Mouse (Mus musculus): ENCODE results near the gene Apol11b. TPM values are rescaled to one million over a fixed set of nuclear protein-coding genes. Genes with fewer than 3 reads are reported as not detected.

The Apol11b gene
- polyA plus RNA-seq, 1 experiment from 2014 or later = 0.10 TPM

DNA sequence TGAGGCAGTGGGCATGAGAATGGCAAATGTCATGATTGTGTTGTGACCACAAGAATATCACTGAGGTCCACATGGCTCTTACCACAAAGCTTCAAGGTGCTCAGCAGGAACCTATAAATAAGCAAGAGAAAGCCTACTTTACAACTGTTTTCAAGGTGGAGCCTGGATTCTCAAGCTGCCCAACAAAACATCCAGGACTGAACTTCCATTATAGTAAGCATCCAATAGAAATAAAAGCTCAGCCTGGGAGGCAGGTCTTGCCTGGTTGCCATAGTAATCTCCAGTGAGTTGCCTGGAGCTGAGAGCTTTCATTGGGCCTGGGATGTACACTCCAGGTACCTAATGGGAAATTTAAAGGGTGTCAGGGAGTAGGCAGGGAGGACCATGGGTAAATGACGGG is 44.1 kb downstream of the Apol11b start, which contains the start of gene Gm36245:
Gm36245 (plus strand) TSS at position 301 of the 400 bp plus-strand sequence.
- WGBS = 76% methylated on average over 1 of the region's 1 CpGs
- ATAC-seq (ENCODE audit: insufficient number of reproducible peaks, insufficient read depth, low FRiP score, low TSS enrichment, low read depth) = no peak
- Histone ChIP-seq H3K9ac (no peak within 1 kb of the TSS), H3K4me3 (no peak within 1 kb of the TSS), H3K36me3 (no peaks in the 10 kb centered on the region), H3K4me1 (no peaks in the 10 kb centered on the region), H3K4me2 (no peak within 1 kb of the TSS), H3K27me3 (no peaks in the 10 kb centered on the region), H3K9me3 (no peaks in the 10 kb centered on the region), H3K27ac (no peak within 1 kb of the TSS)

DNA sequence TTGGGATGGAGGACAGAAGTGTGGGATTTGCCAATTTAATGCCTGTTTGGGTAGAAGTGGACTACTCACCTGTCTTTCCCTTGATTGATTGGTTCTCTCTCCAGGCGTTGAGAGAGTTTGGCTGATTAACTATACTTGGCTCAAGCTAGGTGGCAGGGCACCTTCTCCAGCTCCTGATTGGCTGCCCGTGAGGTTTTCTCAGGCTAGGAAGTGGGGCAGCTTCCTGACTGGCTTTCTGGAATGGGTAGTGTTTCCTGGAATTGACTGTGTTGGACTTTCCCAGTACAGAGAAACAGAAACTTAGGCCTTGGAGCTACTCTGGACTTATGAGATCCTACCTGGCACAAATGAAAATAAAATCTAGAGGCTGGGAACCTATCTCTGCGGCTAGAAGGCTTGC is 44.7 kb downstream of the Apol11b start:
- WGBS = 63% methylated on average over 3 of the region's 3 CpGs
- H3K36me3 ChIP-seq = no peaks in the 10 kb centered on the region

DNA sequence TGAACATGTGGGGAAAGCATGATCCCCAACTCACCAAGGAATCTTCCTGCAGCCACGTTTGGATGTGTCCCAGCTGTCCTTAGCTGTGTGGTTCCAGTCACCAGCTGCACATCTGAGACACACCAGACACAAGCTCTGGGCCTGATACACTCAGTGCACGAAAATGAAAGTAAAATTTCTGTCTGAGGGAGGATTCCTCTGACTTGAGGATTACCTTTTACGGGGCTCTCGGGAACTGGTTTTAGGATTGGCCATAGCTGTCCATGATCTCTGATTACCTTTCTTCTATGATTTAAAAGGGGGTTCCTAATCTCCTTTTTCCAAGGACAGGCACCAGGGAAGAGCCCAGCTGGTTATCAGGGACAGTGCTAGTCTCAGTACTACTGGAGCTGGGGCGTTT is 47.1 kb downstream of the Apol11b start, which contains the start of gene Apol10b:
Apol10b (minus strand) TSS at position 165 of the 400 bp plus-strand sequence.
- 54% methylated on average over 5 of the region's 5 CpGs for WGBS

More for the DNA sequence above, 44.7 kb downstream of the Apol11b start:
- no peak for ATAC-seq (ENCODE audit: insufficient number of reproducible peaks, insufficient read depth, low FRiP score, low TSS enrichment, low read depth)
- H3K9me3 ChIP-seq = no peaks in the 10 kb centered on the region
- H3K27me3 ChIP-seq = no peaks in the 10 kb centered on the region
- H3K9ac ChIP-seq = no peak overlapping the region
- no peak overlapping the region for H3K4me3 ChIP-seq
- no peaks in the 10 kb centered on the region for H3K4me1 ChIP-seq
- H3K4me2 ChIP-seq = no peak overlapping the region
- no peak overlapping the region for H3K27ac ChIP-seq

DNA sequence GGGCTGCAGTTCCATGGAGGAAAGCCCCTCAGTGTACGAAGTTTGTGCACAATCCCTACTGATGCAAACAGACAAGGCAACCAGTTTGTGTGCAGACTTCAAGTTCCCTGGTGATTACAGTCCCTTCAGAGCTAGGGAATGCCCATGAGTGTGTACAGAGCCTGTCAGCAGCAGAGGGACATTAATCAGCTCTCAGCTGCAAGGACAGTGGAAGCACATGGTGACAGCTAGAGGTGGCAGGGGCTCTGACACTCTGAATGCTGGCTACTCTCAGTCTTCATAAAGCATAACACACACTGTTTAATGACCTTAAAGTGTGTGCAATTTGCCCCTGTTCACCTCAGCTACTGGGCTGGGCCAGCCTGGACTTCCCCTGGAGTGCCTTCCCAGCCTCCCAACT is 49.5 kb downstream of the Apol11b start:
- no peak overlapping the region for H3K27ac ChIP-seq
- ATAC-seq (ENCODE audit: insufficient number of reproducible peaks, insufficient read depth, low FRiP score, low TSS enrichment, low read depth) = no peak
- no peaks in the 10 kb centered on the region for H3K36me3 ChIP-seq
- H3K9me3 ChIP-seq = no peaks in the 10 kb centered on the region
- no peak overlapping the region for H3K4me3 ChIP-seq
- no peaks in the 10 kb centered on the region for H3K4me1 ChIP-seq
- no peaks in the 10 kb centered on the region for H3K27me3 ChIP-seq
- H3K9ac ChIP-seq = no peak overlapping the region
- H3K4me2 ChIP-seq = no peak overlapping the region
- WGBS = 80% methylated on average over 1 of the region's 1 CpGs

More for the DNA sequence above, 47.1 kb downstream of the Apol11b start, which contains the start of gene Apol10b:
- H3K4me2 ChIP-seq = no peak within 1 kb of the TSS
- no peaks in the 10 kb centered on the region for H3K27me3 ChIP-seq
- H3K9ac ChIP-seq = no peak within 1 kb of the TSS
- H3K27ac ChIP-seq = no peak within 1 kb of the TSS
- H3K4me3 ChIP-seq = no peak within 1 kb of the TSS
- ATAC-seq (ENCODE audit: insufficient number of reproducible peaks, insufficient read depth, low FRiP score, low TSS enrichment, low read depth) = no peak
- H3K4me1 ChIP-seq = no peaks in the 10 kb centered on the region
- H3K36me3 ChIP-seq = no peaks in the 10 kb centered on the region
- H3K9me3 ChIP-seq = no peaks in the 10 kb centered on the region

DNA sequence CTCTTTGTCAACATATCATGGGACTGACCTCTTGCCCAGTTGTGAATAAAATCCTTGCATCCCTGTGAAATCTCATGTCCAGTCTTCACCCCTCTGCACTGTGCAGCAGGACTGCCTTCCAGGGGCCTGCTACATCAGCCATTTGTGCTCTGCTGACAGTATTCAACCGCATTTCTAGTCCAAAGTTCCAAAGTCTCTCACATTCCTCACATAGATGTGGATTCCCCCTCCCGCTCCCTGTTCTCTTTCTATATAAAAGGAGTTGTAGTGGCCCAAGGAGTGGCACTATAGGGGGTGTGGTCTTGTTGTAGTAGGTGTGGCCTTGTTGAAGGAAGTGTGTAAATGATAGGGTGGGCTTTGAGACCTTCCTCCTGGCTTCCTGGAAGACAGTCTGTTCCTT is 52.2 kb downstream of the Apol11b start:
- no peak for ATAC-seq (ENCODE audit: insufficient number of reproducible peaks, insufficient read depth, low FRiP score, low TSS enrichment, low read depth)
- Histone ChIP-seq H3K9me3 (no peaks in the 10 kb centered on the region), H3K27ac (no peak overlapping the region), H3K36me3 (no peaks in the 10 kb centered on the region), H3K9ac (no peak overlapping the region), H3K4me2 (no peak overlapping the region), H3K4me1 (no peaks in the 10 kb centered on the region), H3K4me3 (no peak overlapping the region), H3K27me3 (no peaks in the 10 kb centered on the region)
- 61% methylated on average over 2 of the region's 2 CpGs for WGBS

DNA sequence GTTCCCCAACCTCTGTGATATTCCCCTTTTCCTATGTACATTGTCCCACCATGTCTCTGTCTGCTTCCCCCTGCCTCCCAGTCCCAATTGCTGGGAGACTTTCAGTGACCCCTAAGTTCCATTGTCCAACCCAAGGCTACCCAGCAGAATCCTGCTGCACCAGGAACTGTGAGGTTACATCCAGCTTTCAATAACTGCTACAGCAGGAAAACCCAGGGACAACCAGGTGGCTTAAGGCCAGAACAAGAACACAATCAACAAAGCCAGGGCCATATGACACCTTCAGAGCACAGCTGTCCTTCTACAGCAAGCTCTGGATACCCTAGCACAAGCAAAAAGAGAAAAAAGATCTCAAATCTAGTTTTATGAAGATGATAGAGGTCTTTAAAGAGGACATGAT is 54.1 kb downstream of the Apol11b start:
- Histone ChIP-seq H3K9me3 (0 out of 2 replicates have a peak, but pooled peaks cover 2% of the 10 kb centered on the region), H3K36me3 (no peaks in the 10 kb centered on the region), H3K27ac (no peak overlapping the region), H3K9ac (no peak overlapping the region), H3K4me3 (no peak overlapping the region), H3K4me1 (no peaks in the 10 kb centered on the region), H3K4me2 (no peak overlapping the region), H3K27me3 (no peaks in the 10 kb centered on the region)
- no peak for ATAC-seq (ENCODE audit: insufficient number of reproducible peaks, insufficient read depth, low FRiP score, low TSS enrichment, low read depth)

DNA sequence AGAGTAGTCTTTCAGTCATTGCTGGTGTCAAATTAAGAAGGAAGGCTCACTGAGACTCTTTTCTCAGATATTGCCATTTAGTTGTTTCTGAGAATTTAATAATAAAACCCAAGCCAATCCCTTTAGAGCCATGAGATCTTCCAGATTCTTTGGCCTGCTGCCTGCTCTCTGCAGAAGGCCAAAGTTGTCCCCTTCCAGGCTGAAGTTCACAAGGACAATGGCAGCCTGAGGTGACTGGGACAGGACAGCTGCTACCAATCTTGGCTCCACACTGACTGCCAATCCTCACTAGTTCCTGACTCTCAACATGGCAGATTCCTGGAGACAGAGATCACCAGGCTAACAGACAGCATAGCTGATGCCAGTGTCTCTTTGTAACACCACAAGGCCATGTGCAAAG is 56.1 kb downstream of the Apol11b start:
- Histone ChIP-seq H3K36me3 (no peaks in the 10 kb centered on the region), H3K27ac (no peak overlapping the region), H3K4me2 (no peak overlapping the region), H3K9me3 (peaks cover 11% of the 10 kb centered on the region; the same call in 1 of the 2 replicates), H3K9ac (no peak overlapping the region), H3K4me3 (no peak overlapping the region), H3K4me1 (no peaks in the 10 kb centered on the region), H3K27me3 (no peaks in the 10 kb centered on the region)
- ATAC-seq (ENCODE audit: insufficient number of reproducible peaks, insufficient read depth, low FRiP score, low TSS enrichment, low read depth) = no peak

Other genes with a start within 250 kb of the Apol11b start
- gene Apol7a, start 244.2 kb downstream of the Apol11b start, polyA plus RNA-seq (2015; fragmentation: Nextera tagmentation; extraction: Ambion mirVana) = not detected in 2 replicates
- gene Apol9a, start 232.2 kb downstream of the Apol11b start, polyA plus RNA-seq (2015; fragmentation: Nextera tagmentation; extraction: Ambion mirVana) = 0.15 TPM in 1 of 2 replicates, not detected in the other
- gene Apol7b, start 195.8 kb downstream of the Apol11b start, polyA plus RNA-seq (2015; fragmentation: Nextera tagmentation; extraction: Ambion mirVana) = not detected in 2 replicates
- gene Apol10a, start 166.2 kb downstream of the Apol11b start, polyA plus RNA-seq (2015; fragmentation: Nextera tagmentation; extraction: Ambion mirVana) = 0.08 TPM in 1 of 2 replicates, not detected in the other
- not detected in 2 replicates for gene Apol11a, start 135.0 kb downstream of the Apol11b start, polyA plus RNA-seq (2015; fragmentation: Nextera tagmentation; extraction: Ambion mirVana)
- gene Apol7c, start 110.0 kb downstream of the Apol11b start, polyA plus RNA-seq (2015; fragmentation: Nextera tagmentation; extraction: Ambion mirVana) = not detected in 2 replicates
- gene 1700025B11Rik, start 81.4 kb downstream of the Apol11b start, polyA plus RNA-seq (2015; fragmentation: Nextera tagmentation; extraction: Ambion mirVana) = not detected in 2 replicates
- not detected in 2 replicates for gene Apol10b, start 47.2 kb downstream of the Apol11b start, polyA plus RNA-seq (2015; fragmentation: Nextera tagmentation; extraction: Ambion mirVana)
- gene Gm36245, start 44.0 kb downstream of the Apol11b start, polyA plus RNA-seq (2015; fragmentation: Nextera tagmentation; extraction: Ambion mirVana) = not detected in 2 replicates
- gene Apol7e, start 55.6 kb upstream of the Apol11b start, polyA plus RNA-seq (2015; fragmentation: Nextera tagmentation; extraction: Ambion mirVana) = not detected in 2 replicates
- gene Apol9b, start 85.8 kb upstream of the Apol11b start, polyA plus RNA-seq (2015; fragmentation: Nextera tagmentation; extraction: Ambion mirVana) = not detected in 2 replicates
- 0.22 and 0.32 TPM in 2 replicates for gene Apol8, start 113.7 kb upstream of the Apol11b start, polyA plus RNA-seq (2015; fragmentation: Nextera tagmentation; extraction: Ambion mirVana)
- 36.2 and 41.0 TPM in 2 replicates for gene Myh9, start 198.9 kb upstream of the Apol11b start, polyA plus RNA-seq (2015; fragmentation: Nextera tagmentation; extraction: Ambion mirVana)